Comparison of ENCODE assay signal across 9 mouse cellular contexts in genomic region chr7:38073782-38074181, GRCm38 (mm10). TPM values are rescaled to one million over a fixed set of nuclear protein-coding genes. Genes with fewer than 3 reads are reported as not detected.
DNase-seq lines count a peak whose midpoint lies in the region; ATAC-seq and TF ChIP-seq lines count a peak whose summit lies in the region.
"Had no signal": no experiment of that assay in that cellular context is flagged by ENCODE, and none has a peak within 500 bp of the region (broad histone marks: within the 10 kb centered on the region; RNA-seq: fewer than 3 reads in every experiment).

No protein-coding gene starts in this region.

- H3K36me3 ChIP-seq in kidney, embryonic 14.5 days (ENCODE audit: control insufficient read depth, insufficient read depth, low read length) = no peaks in the 10 kb centered on the region
- no peaks in the 10 kb centered on the region for H3K36me3 ChIP-seq in midbrain, postnatal 0 days (ENCODE audit: insufficient read depth, low read length)

- H3K9ac ChIP-seq in kidney, embryonic 14.5 days (ENCODE audit: low read depth, low read length) = no peak overlapping the region
- H3K9ac ChIP-seq in midbrain, postnatal 0 days (replicated peaks; ENCODE audit: low read length, poor library complexity, severe bottlenecking) = no peak overlapping the region

- H3K4me1 ChIP-seq in kidney, embryonic 14.5 days (ENCODE audit: control insufficient read depth, insufficient read depth, low read length) = no peaks in the 10 kb centered on the region
- peaks cover 6% of the 10 kb centered on the region for H3K4me1 ChIP-seq in midbrain, postnatal 0 days (ENCODE audit: insufficient read depth, low read length)

- CTCF ChIA-PET in Patski (lab: Charles Lee) = interaction anchor here (1.1 to 2.0 kb wide), 7 partner anchors 12 to 81 kb away, joined by 3 to 11 read pairs (median 3); no protein-coding TSS in a partner anchor

- in situ Hi-C loops in Patski (cut with MboI; ENCODE audit: low pct_unique_long_range_greater_than_20kb) = no loop called here

- H3K27ac ChIP-seq in kidney, embryonic 14.5 days (ENCODE audit: low read depth, low read length) = no peak overlapping the region
- no peak overlapping the region for H3K27ac ChIP-seq in midbrain, postnatal 0 days (ENCODE audit: low read depth, low read length)

- 28% methylated on average over 3 of the region's 3 CpGs for WGBS in kidney, embryonic 14.5 days
- WGBS in midbrain, postnatal 0 days = 28% methylated on average over 3 of the region's 3 CpGs

- peak; percentile 54 to 60 for DNase-seq in B cell, adult 2 months
- no peak for DNase-seq in Patski (ENCODE audit: low read depth, low spot score)
- DNase-seq in cerebellum, postnatal 36 days = peak; percentile 68 to 76
- peak; percentile 32 for DNase-seq in heart, adult 8-10 months (ENCODE audit: low spot score)
- peak; percentile 28 for DNase-seq in liver
- peak; percentile 65 for DNase-seq in midbrain, postnatal 0 days (ENCODE audit: low spot score)
- DNase-seq in thymus, postnatal 25 days = peak; percentile 66

- peak; percentile 80 for TF ChIP-seq CTCF in Patski (IDR thresholded peaks at IDR 0.05)
- peak; percentile 79 for TF ChIP-seq CTCF in midbrain, postnatal 0 days (IDR thresholded peaks at IDR 0.05)

- H3K4me2 ChIP-seq in kidney, embryonic 14.5 days (replicated peaks; ENCODE audit: low read depth, low read length) = no peak overlapping the region
- no peak overlapping the region for H3K4me2 ChIP-seq in midbrain, postnatal 0 days (ENCODE audit: low read depth, low read length, poor library complexity, severe bottlenecking)

- H3K4me3 ChIP-seq in kidney, embryonic 14.5 days (ENCODE audit: low read length) = no peak overlapping the region
- H3K4me3 ChIP-seq in midbrain, postnatal 0 days (ENCODE audit: low read depth, low read length) = no peak overlapping the region
- H3K4me3 ChIP-seq: erythroblast, embryonic 14.5 days had no signal

- no peaks in the 10 kb centered on the region for H3K27me3 ChIP-seq in Patski
- no peaks in the 10 kb centered on the region for H3K27me3 ChIP-seq in kidney, embryonic 14.5 days (ENCODE audit: control insufficient read depth, insufficient read depth, low read length)
- no peaks in the 10 kb centered on the region for H3K27me3 ChIP-seq in midbrain, postnatal 0 days (ENCODE audit: insufficient read depth, low read length)

- ATAC-seq in Patski = no peak
- ATAC-seq in kidney, embryonic 14.5 days (ENCODE audit: low FRiP score, low TSS enrichment) = peak; percentile 70
- peak; percentile 50; the same call in 1 of the 2 replicates for ATAC-seq in midbrain, postnatal 0 days (ENCODE audit: low FRiP score)

- POLR2A ChIA-PET in Patski (lab: Charles Lee) = no interaction called here

- H3K9me3 ChIP-seq in kidney, embryonic 14.5 days (ENCODE audit: control insufficient read depth, low read length) = no peaks in the 10 kb centered on the region
- no peaks in the 10 kb centered on the region for H3K9me3 ChIP-seq in midbrain, postnatal 0 days (ENCODE audit: low read length)

RNA-seq across cellular contexts. Expression of gene Ccne1, which starts 33.6 kb away (rescaled TPM):
- 17.9 TPM for polyA plus RNA-seq in Patski (2021)
- 1 to 10 TPM in 3 of 4 experiments, under 1 TPM in 1; 0.95 to 2.2 (median 1.7) TPM for total RNA-seq in heart, adult 8-10 months (2022)
- polyA plus RNA-seq in kidney, embryonic 14.5 days (2014; fragmentation: Nextera tagmentation; extraction: Ambion mirVana) = 89.3 and 100 TPM in 2 replicates
- total RNA-seq in midbrain, postnatal 0 days (2014; rRNA removed) = 9.5 and 11.4 TPM in 2 replicates
- 13.2 and 13.4 TPM in 2 replicates for polyA plus RNA-seq in midbrain, postnatal 0 days (2015; fragmentation: Nextera tagmentation; extraction: Ambion mirVana)

RNA-seq across cellular contexts. Expression of gene Uri1, which starts 50.4 kb away (rescaled TPM):
- 46.6 TPM for polyA plus RNA-seq in Patski (2021)
- 10 to 100 TPM; 14.2 to 25.3 (median 16.6) TPM for total RNA-seq in heart, adult 8-10 months (2022)
- 41.2 and 57.8 TPM in 2 replicates for polyA plus RNA-seq in kidney, embryonic 14.5 days (2014; fragmentation: Nextera tagmentation; extraction: Ambion mirVana)
- total RNA-seq in midbrain, postnatal 0 days (2014; rRNA removed) = 31.7 and 38.2 TPM in 2 replicates
- polyA plus RNA-seq in midbrain, postnatal 0 days (2015; fragmentation: Nextera tagmentation; extraction: Ambion mirVana) = 36.1 and 38.4 TPM in 2 replicates
